Mouse (Mus musculus) olfactory bulb, adult 2 months (tissue): ENCODE measurements around the gene Fuca2.

Experiments used
- CTCF ChIP-seq: fragments of 200-500 bp; IDR thresholded peaks from 2 replicates; pipeline ENCODE4 v1.5.1; 2012; ENCODE audit warnings: low read depth, mild to moderate bottlenecking, low read length, moderate library complexity; ENCODE audit not compliant: insufficient read depth
- POLR2A ChIP-seq: fragments of 200-500 bp; IDR thresholded peaks from 2 replicates; pipeline ENCODE4 v1.6.1; 2012; ENCODE audit warnings: mild to moderate bottlenecking, low read depth, low read length, moderate library complexity; ENCODE audit not compliant: insufficient read depth

DNA sequence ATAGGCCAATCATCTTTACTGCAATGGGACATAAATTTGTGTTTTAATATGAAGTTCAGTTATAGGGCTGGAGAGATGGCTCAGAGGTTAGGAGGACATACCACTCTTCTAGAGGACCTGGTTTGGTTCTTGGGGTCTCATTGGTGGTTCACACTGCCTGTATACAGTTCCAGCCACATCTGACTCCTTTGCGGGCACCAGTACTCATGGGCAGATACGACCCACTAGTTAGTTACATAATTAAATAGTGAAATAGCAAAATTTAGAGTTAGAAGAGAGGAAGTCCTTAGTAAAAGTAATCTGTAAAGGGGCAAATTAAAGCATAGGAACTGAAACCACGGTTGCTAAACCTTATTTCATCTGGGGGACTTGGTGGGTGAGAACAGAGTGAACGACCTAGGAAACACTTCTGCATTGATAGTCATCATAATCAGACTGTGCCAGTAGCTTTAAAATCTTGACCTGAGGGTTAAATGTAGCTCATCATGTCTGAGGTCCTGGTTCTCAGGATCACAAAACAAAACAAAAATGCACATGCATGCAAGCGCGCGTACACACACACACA lies 40.5 kb downstream of the Fuca2 start:
- TF ChIP-seq POLR2A (no peak), CTCF (no peak)
